8 mouse cellular contexts compared by ENCODE assay signal in genomic region chr12:111694271-111694781, GRCm38 (mm10). TPM values are rescaled to one million over a fixed set of nuclear protein-coding genes. Genes with fewer than 3 reads are reported as not detected.
A peak's percentile ranks its signal among the peaks of the same experiment; 100 is the strongest.
DNase-seq lines count a peak whose midpoint lies in the region; ATAC-seq lines count a peak whose summit lies in the region.

No protein-coding gene starts in this region.

- H3K4me3 ChIP-seq in heart, embryonic 14.5 days (ENCODE audit: control insufficient read depth in 1 of 2, insufficient read depth in 1 of 2, low read depth in 1 of 2, low read length in 2 of 2), result no peak overlapping the region
- no peak overlapping the region for H3K4me3 ChIP-seq in hindbrain, embryonic 16.5 days (ENCODE audit: low read length)
- H3K4me3 ChIP-seq in midbrain, embryonic 11.5 days (ENCODE audit: low read depth, low read length), result 0 out of 2 replicates have a peak overlapping the region, but pooled peaks have one; percentile 12

- no peaks in the 10 kb centered on the region for H3K9me3 ChIP-seq in heart, embryonic 14.5 days (ENCODE audit: control insufficient read depth, low read length)
- no peaks in the 10 kb centered on the region for H3K9me3 ChIP-seq in hindbrain, embryonic 16.5 days (ENCODE audit: control insufficient read depth, low read length)
- no peaks in the 10 kb centered on the region for H3K9me3 ChIP-seq in midbrain, embryonic 11.5 days (ENCODE audit: control insufficient read depth, low read length)

- peak overlapping the region; percentile 3 for H3K4me2 ChIP-seq in heart, embryonic 14.5 days (ENCODE audit: low read length)
- H3K4me2 ChIP-seq in hindbrain, embryonic 16.5 days (ENCODE audit: low read length), result peak overlapping the region; percentile 34
- H3K4me2 ChIP-seq in midbrain, embryonic 11.5 days, result peak overlapping the region; percentile 45

- 26% methylated on average over 12 of the region's 12 CpGs for WGBS in heart, embryonic 14.5 days
- WGBS in hindbrain, embryonic 16.5 days, result 4% methylated on average over 12 of the region's 12 CpGs
- WGBS in midbrain, embryonic 11.5 days, result 1% methylated on average over 12 of the region's 12 CpGs

- H3K27ac ChIP-seq in heart, embryonic 14.5 days (replicated peaks in 1 of 2; ENCODE audit: control insufficient read depth in 1 of 2, insufficient read depth in 1 of 2, low read depth in 2 of 2, low read length in 2 of 2), result peak overlapping the region in 1 of 2 experiments; percentile 19; a peak in 2 of 4 replicates
- H3K27ac ChIP-seq in hindbrain, embryonic 16.5 days (ENCODE audit: low read depth, low read length), result peak overlapping the region; percentile 83
- H3K27ac ChIP-seq in midbrain, embryonic 11.5 days (ENCODE audit: low read depth, low read length), result peak overlapping the region; percentile 98

- H3K36me3 ChIP-seq in heart, embryonic 14.5 days (ENCODE audit: control insufficient read depth, insufficient read depth, low read length), result no peaks in the 10 kb centered on the region
- H3K36me3 ChIP-seq in hindbrain, embryonic 16.5 days (ENCODE audit: control insufficient read depth, insufficient read depth, low read length), result no peaks in the 10 kb centered on the region
- H3K36me3 ChIP-seq in midbrain, embryonic 11.5 days (ENCODE audit: control insufficient read depth, insufficient read depth, low read length), result no peaks in the 10 kb centered on the region

- ATAC-seq in heart, embryonic 14.5 days (ENCODE audit: insufficient number of reproducible peaks, insufficient read depth, low FRiP score, low read depth), result 0 out of 2 replicates have a peak, but pooled peaks have one; percentile 14
- ATAC-seq in hindbrain, embryonic 16.5 days, result peak; percentile 65
- ATAC-seq in midbrain, embryonic 11.5 days (ENCODE audit: low FRiP score), result peak; percentile 13

- no peak for DNase-seq in heart, postnatal 36 days
- DNase-seq in embryo, embryonic 10.5 days (ENCODE audit: low spot score), result peak; percentile 73
- DNase-seq in midbrain, embryonic 11.5 days (ENCODE audit: low spot score, missing footprints), result no peak
- no peak for DNase-seq in cerebellum, postnatal 36 days
- DNase-seq in frontal cortex, postnatal 25 days (ENCODE audit: low spot score in 2 of 2), result no peak
- no peak for DNase-seq in MN1 (ENCODE audit: low spot score)

- peak overlapping the region; percentile 59; the same call in 1 of the 2 replicates for H3K9ac ChIP-seq in heart, embryonic 14.5 days (ENCODE audit: low read length)
- H3K9ac ChIP-seq in hindbrain, embryonic 16.5 days (ENCODE audit: low read depth, low read length), result peak overlapping the region; percentile 54
- H3K9ac ChIP-seq in midbrain, embryonic 11.5 days (ENCODE audit: low read length), result peak overlapping the region; percentile 71

- intact Hi-C loops in heart, postnatal 36 days (cut with DNase I), result loop anchor here (2.0 kb wide), 1 partner anchor 38 kb away; no protein-coding TSS in a partner anchor

- peaks cover 28 to 38% of the 10 kb centered on the region in 2 experiments for H3K4me1 ChIP-seq in heart, embryonic 14.5 days (ENCODE audit: control insufficient read depth in 2 of 2, insufficient read depth in 2 of 2, low read length in 2 of 2)
- peaks cover 53% of the 10 kb centered on the region for H3K4me1 ChIP-seq in hindbrain, embryonic 16.5 days (ENCODE audit: control insufficient read depth, insufficient read depth, low read depth, low read length)
- H3K4me1 ChIP-seq in midbrain, embryonic 11.5 days (ENCODE audit: control insufficient read depth, insufficient read depth, low read length), result peaks cover 65% of the 10 kb centered on the region

- H3K27me3 ChIP-seq in heart, embryonic 14.5 days (ENCODE audit: control insufficient read depth, insufficient read depth, low read length), result no peaks in the 10 kb centered on the region
- H3K27me3 ChIP-seq in hindbrain, embryonic 16.5 days (replicated peaks; ENCODE audit: control insufficient read depth, insufficient read depth, low read length), result no peaks in the 10 kb centered on the region
- H3K27me3 ChIP-seq in midbrain, embryonic 11.5 days (ENCODE audit: control insufficient read depth, insufficient read depth, low read length), result no peaks in the 10 kb centered on the region

RNA-seq across cellular contexts. Expression of gene Trmt61a, which starts 16.4 kb away (rescaled TPM):
- polyA plus RNA-seq in heart, embryonic 14.5 days (2014; fragmentation: Nextera tagmentation; extraction: Ambion mirVana), result 3.1 and 5.5 TPM in 2 replicates
- total RNA-seq in heart, postnatal 36 days (2021), result 1 to 10 TPM; 3.8 to 6.6 TPM
- polyA plus RNA-seq in hindbrain, embryonic 16.5 days (2015; fragmentation: Nextera tagmentation; extraction: Ambion mirVana), result 8.8 and 11.1 TPM in 2 replicates
- polyA plus RNA-seq in midbrain, embryonic 11.5 days (2014; fragmentation: Nextera tagmentation; extraction: Ambion mirVana), result 5.5 and 6.0 TPM in 2 replicates

RNA-seq across cellular contexts. Expression of gene Bag5, which starts 18.7 kb away (rescaled TPM):
- polyA plus RNA-seq in heart, embryonic 14.5 days (2014; fragmentation: Nextera tagmentation; extraction: Ambion mirVana), result 42.1 and 42.6 TPM in 2 replicates
- total RNA-seq in heart, postnatal 36 days (2021), result 10 to 100 TPM; 19.5 to 20.4 TPM
- polyA plus RNA-seq in hindbrain, embryonic 16.5 days (2015; fragmentation: Nextera tagmentation; extraction: Ambion mirVana), result 65.3 and 65.7 TPM in 2 replicates
- 62.2 and 64.1 TPM in 2 replicates for polyA plus RNA-seq in midbrain, embryonic 11.5 days (2014; fragmentation: Nextera tagmentation; extraction: Ambion mirVana)

RNA-seq across cellular contexts. Expression of gene Apopt1, which starts 18.7 kb away (rescaled TPM):
- polyA plus RNA-seq in heart, embryonic 14.5 days (2014; fragmentation: Nextera tagmentation; extraction: Ambion mirVana), result 49.7 and 51.0 TPM in 2 replicates
- 10 to 100 TPM; 38.4 to 40.6 TPM for total RNA-seq in heart, postnatal 36 days (2021)
- 52.9 and 54.7 TPM in 2 replicates for polyA plus RNA-seq in hindbrain, embryonic 16.5 days (2015; fragmentation: Nextera tagmentation; extraction: Ambion mirVana)
- polyA plus RNA-seq in midbrain, embryonic 11.5 days (2014; fragmentation: Nextera tagmentation; extraction: Ambion mirVana), result 50.8 and 54.7 TPM in 2 replicates

RNA-seq across cellular contexts. Expression of gene Ckb, which starts 22.2 kb away (rescaled TPM):
- 262 and 266 TPM in 2 replicates for polyA plus RNA-seq in heart, embryonic 14.5 days (2014; fragmentation: Nextera tagmentation; extraction: Ambion mirVana)
- total RNA-seq in heart, postnatal 36 days (2021), result 10 to 100 TPM; 71.6 to 84.7 TPM
- 1,949 and 2,238 TPM in 2 replicates for polyA plus RNA-seq in hindbrain, embryonic 16.5 days (2015; fragmentation: Nextera tagmentation; extraction: Ambion mirVana)
- polyA plus RNA-seq in midbrain, embryonic 11.5 days (2014; fragmentation: Nextera tagmentation; extraction: Ambion mirVana), result 2,717 and 2,900 TPM in 2 replicates

Comparison
In these comparisons a context has a peak if more than half of its experiments do, and no peak if none do; other contexts are left out.
1. ATAC-seq: peak in every context shown above with its lines; median percentile 65 in hindbrain, embryonic 16.5 days; 14 in heart, embryonic 14.5 days; 13 in midbrain, embryonic 11.5 days.